Mouse (Mus musculus) kidney, postnatal 36 days (tissue): ENCODE data around the gene 3110021N24Rik.
A peak's percentile ranks its signal among the peaks of the same experiment; 100 is the strongest.
"Not testable (repeated sequence)": the region's sequence is repeated elsewhere in the genome, so short reads cannot be mapped to it uniquely, and the experiment has no call there.

Source experiments
- DNase-seq, 2 experiments: peaks; one replicate each; pipeline ENCODE4 v3.0.0; 2021 to 2022; ENCODE audit warnings: mixed read lengths in 2 of 2

Gene 3110021N24Rik

GRCm38 (mm10) chr4:108719349-108719748 is at the start of gene 3110021N24Rik:
3110021N24Rik (plus strand) TSS chr4:108719649.
- no peak for DNase-seq

DNA sequence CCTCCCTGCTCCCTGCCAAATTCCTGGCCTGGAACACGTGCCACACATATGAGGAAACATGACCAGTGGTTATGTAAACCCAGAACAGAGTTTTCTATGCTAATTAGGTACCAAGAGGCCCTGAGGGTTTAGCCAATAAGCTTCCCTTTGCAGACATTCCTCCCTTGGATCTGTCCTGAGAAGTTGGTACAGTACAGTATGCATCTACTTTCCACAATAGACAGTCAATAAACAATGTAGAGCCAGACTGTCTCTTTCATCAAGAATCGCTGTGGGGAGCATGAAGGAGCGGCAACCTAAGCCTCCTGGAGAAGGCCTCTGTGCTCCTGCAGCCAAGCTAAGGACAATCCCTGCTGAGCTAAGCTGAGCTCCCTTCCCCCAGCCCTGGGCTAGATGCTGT is 33.3 kb upstream of the 3110021N24Rik start:
- DNase-seq, result no peak

DNA sequence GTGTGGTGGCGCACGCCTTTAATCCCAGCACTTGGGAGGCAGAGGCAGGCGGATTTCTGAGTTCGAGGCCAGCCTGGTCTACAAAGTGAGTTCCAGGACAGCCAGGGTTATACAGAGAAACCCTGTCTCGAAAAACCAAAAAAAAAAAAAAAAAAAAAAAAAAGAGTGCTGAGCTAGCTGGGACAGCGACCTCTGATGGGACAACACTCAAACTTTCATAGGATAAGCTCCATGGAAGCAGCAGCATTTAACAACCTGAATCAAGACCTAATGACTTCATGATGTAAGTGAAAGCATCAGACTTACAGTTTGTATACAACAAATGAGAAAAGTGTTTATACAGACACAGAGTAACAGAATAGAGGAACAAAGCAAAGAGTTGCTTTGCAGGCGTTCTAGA is 32.4 kb upstream of the 3110021N24Rik start:
- DNase-seq, result not testable (repeated sequence)

DNA sequence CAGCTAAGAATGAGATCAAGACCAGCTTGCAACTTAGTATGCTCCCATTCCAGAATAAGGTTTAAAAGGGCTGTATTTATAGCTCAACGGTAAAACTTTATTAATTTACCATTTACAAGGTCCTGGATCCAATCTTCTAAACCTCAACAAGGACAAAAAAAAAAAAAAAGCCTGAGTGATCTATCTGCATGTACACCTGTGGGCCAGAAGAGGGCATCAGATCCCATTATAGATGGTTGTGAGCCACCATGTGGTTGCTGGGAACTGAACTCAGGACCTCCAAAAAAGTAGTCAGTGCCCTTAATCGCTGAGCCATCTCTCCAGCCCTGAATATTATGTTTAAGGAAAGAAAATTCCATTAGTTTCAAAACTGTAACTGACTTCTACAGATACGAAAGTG is 29.0 kb upstream of the 3110021N24Rik start:
- DNase-seq, result no peak

GRCm38 (mm10) chr4:108691469-108691868 is 28.0 kb upstream of the 3110021N24Rik start:
- DNase-seq, result no peak

DNA sequence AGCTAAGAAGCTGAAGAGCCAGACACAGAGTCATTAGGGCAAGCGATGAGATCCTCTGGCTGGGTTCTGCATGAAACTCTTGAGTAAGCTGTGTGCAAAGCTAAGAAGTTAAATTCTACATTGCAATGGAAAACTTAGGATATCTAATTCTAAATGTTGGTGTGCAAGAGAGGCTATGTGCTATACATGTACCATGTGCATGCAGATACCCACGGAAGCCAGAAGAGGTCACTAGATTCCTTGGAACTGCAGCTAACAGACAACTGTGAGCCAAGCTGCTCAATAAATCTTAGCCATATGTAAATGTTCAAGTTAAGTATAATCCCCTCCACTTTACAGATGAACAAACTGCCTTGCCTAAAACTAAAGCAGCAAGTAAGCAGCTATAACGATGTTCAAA is 22.5 kb upstream of the 3110021N24Rik start:
- DNase-seq, result peak; percentile 47 to 55

DNA sequence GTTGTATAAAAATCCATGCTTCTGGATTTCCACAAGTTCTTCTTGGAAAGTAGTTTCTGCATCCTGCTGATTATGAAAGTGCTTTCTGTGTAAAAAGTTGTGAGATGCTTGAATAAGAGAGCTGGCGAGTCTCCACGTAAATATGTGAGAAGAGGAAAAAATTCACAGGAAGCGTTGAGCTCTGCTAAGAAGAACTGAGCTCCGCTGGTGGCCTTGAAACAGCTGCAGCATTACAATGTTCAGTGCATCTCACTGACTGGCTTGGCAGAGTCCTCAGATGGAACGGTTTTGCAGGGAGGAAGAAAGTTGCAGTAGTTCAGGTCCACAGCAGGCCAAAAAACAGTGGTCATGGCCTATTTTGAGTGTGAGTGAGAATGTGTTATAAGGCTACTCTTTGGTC is 11.2 kb upstream of the 3110021N24Rik start:
- no peak for DNase-seq

GRCm38 (mm10) chr4:108721245-108721784 is 1.9 kb downstream of the 3110021N24Rik start:
- DNase-seq, result no peak

GRCm38 (mm10) chr4:108724102-108724501 is 4.7 kb downstream of the 3110021N24Rik start:
- no peak for DNase-seq

DNA sequence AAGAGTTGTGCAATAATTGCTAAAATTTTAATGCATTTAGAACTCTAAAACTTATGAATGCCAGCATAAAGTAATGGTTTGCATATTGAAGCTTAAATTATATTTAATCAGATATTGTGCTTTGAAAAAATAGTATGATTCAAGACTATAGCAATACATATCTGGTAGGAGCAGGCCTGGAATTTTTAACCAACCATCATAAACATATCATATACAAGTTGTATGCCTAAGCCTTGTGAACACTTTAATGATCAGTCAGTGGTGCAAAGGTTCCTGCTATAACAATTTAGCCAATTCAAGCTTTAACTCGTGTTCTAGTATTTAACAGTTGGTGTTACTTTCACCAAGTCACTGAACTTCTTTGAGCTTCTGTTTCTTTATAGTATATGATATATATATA is 11.0 kb downstream of the 3110021N24Rik start:
- no peak for DNase-seq

DNA sequence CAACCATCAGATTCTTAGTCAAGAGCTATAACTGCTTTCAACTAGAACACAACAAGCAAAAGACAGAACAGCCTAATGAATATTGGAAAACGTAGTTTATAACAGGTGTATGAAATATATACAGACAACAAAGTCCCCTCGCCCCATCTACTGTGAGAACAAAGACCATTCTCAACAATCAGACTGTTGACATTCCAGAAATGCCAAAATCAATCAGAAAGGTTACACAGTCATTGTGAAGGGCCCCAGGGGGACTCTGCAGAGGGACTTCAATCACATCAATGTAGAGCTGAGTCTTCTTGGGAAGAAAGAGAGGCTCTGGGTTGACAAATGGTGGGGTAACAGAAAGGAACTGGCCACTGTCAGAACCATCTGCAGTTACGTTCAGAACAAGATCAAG is 12.1 kb downstream of the 3110021N24Rik start:
- DNase-seq, result no peak

- DNase-seq, result no peak
Observed at GRCm38 (mm10) chr4:108746160-108746873, 26.9 kb downstream of the 3110021N24Rik start.

DNA sequence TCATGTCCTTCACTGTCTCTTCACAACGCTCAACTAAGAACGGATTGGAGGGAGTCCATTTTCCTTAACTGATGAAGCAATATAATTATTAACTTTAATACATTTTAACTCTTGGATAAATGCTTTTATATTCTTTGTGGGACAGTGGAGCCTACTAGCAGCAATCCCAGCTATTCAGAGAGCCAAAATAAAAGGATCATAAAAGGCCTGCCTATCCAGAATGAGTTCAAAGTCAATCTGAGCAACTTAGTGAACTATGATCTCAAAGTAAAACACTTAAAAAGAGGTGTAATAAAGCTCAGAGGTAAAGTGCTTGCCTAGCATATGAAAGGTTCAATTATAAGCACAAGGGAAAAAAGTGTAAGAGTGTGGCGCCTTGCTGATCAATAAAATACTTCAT is 40.1 kb downstream of the 3110021N24Rik start:
- no peak for DNase-seq

GRCm38 (mm10) chr4:108768527-108768926 is 49.1 kb downstream of the 3110021N24Rik start:
- DNase-seq, result no peak

- no peak for DNase-seq
Observed at GRCm38 (mm10) chr4:108779763-108780056, 60.3 kb downstream of the 3110021N24Rik start.

GRCm38 (mm10) chr4:108780057-108780863 is 60.8 kb downstream of the 3110021N24Rik start, which contains the start of gene Zfyve9:
Zfyve9 (minus strand) TSS chr4:108780798.
- DNase-seq, result peak; percentile 75 to 93

DNA sequence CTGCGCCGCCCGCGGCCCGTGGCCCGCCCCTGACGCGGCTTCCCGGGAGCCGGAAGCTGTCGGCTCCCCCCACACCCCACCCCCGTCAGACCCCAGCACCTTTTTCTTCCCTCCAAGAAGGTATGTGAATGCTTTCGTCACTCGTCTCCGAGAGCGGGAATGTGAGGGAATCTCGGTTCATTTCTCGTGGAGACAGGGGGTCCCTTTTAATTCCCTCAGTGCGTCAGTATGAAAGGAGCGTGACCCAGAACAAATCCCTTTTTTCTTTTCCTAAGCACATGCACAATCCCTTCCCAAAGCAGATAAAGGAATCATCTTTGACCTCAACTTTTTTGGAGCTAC is 61.4 kb downstream of the 3110021N24Rik start:
- DNase-seq, result no peak

GRCm38 (mm10) chr4:108781596-108781995 is 62.1 kb downstream of the 3110021N24Rik start:
- DNase-seq, result peak; percentile 10 to 33

DNA sequence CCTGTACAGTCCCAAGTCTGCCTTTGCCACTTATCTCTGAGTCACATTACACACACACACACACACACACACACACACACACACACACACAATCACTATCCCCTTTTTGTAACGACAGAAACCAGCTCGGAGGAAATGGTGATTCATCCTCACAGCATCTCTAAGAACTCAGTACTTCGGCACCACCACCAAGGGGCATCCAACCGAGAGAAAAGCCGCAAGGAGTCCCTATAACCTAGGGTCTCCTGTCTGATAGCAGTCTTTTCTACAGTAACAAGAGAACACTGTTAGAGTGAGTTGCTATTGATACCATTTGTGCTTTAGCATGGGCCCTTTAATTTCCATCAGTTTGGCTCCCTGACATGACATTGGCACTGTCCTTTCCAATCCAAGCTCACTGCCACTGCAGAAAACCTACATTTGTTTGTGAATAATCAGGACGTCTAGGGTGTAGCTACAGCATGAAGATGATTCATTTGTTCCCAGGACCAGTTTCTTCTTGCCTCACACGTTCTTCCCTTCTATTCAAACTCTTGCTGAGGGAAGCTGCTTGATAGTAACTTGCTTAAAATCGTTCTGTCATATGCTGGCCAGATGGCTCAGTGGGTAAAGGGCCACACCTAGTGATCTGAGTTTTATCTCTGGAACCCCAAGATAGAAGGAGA is 63.1 kb downstream of the 3110021N24Rik start:
- DNase-seq, result peak in 1 of 2 experiments; percentile 9

- no peak for DNase-seq
Observed at GRCm38 (mm10) chr4:108789258-108789936, 69.9 kb downstream of the 3110021N24Rik start.

- DNase-seq, result no peak
Observed at GRCm38 (mm10) chr4:108790507-108790906, 71.1 kb downstream of the 3110021N24Rik start.

GRCm38 (mm10) chr4:108793941-108794340 is 74.5 kb downstream of the 3110021N24Rik start:
- DNase-seq, result no peak

- DNase-seq, result peak; percentile 29 to 48
Observed at GRCm38 (mm10) chr4:108796701-108797100, 77.3 kb downstream of the 3110021N24Rik start.
